Mouse (Mus musculus) E14TG2a.4 (cell line): ENCODE results near the gene Relb.
"Not testable (repeated sequence)": the region's sequence is repeated elsewhere in the genome, so short reads cannot be mapped to it uniquely, and the experiment has no call there.

Experiments used
- H3K27me3 ChIP-seq: 2 replicates; pipeline ENCODE4 v1.6.1; 2014; ENCODE audit warnings: low read length, control low read depth; ENCODE audit not compliant: insufficient read depth
- H3K36me3 ChIP-seq: 2 replicates; pipeline ENCODE4 v1.6.1; 2014; ENCODE audit warnings: low read length, control low read depth; ENCODE audit not compliant: insufficient read depth
- H3K4me1 ChIP-seq: replicated peaks from 2 replicates; pipeline ENCODE4 v1.6.1; 2014; ENCODE audit warnings: low read depth, low read length, control low read depth
- H3K4me3 ChIP-seq: replicated peaks from 2 replicates; pipeline ENCODE4 v1.5.1; 2014; ENCODE audit warnings: mild to moderate bottlenecking, low read length
- H3K9me3 ChIP-seq: 2 replicates; pipeline ENCODE4 v1.6.1; 2014; ENCODE audit warnings: low read length, control low read depth
- CTCF ChIP-seq: conservative IDR thresholded peaks from 2 replicates; pipeline ENCODE4 v1.5.1; 2014; ENCODE audit warnings: low read length
- NANOG ChIP-seq: IDR thresholded peaks from 2 replicates; pipeline ENCODE4 v1.6.1; 2014; ENCODE audit warnings: borderline replicate concordance, low read length, mixed read lengths
- POU5F1 ChIP-seq: IDR thresholded peaks from 2 replicates; pipeline ENCODE4 v1.6.1; 2014; ENCODE audit warnings: low read length, borderline replicate concordance

Relb gene

GRCm38 (mm10) chr7:19622241-19622640 is 7.0 kb downstream of the Relb start:
- no peaks in the 10 kb centered on the region for H3K27me3 ChIP-seq
- peaks cover 81% of the 10 kb centered on the region for H3K4me1 ChIP-seq
- H3K36me3 ChIP-seq = peaks cover 13% of the 10 kb centered on the region
- TF ChIP-seq POU5F1 = no peak
- TF ChIP-seq NANOG = no peak
- TF ChIP-seq CTCF = no peak
- H3K9me3 ChIP-seq = peaks cover 8% of the 10 kb centered on the region
- 0 out of 2 replicates have a peak overlapping the region, but pooled peaks have one; percentile 29 for H3K4me3 ChIP-seq

- H3K4me3 ChIP-seq = no peak overlapping the region
- peaks cover 25% of the 10 kb centered on the region for H3K36me3 ChIP-seq
- no peaks in the 10 kb centered on the region for H3K27me3 ChIP-seq
- peaks cover 67% of the 10 kb centered on the region for H3K4me1 ChIP-seq
- peaks cover 8% of the 10 kb centered on the region for H3K9me3 ChIP-seq
- no peak for TF ChIP-seq NANOG
- TF ChIP-seq CTCF = no peak
- no peak for TF ChIP-seq POU5F1
Measured at GRCm38 (mm10) chr7:19620811-19621210, 8.4 kb downstream of the Relb start.

GRCm38 (mm10) chr7:19619004-19619801 is 10.0 kb downstream of the Relb start:
- no peak for TF ChIP-seq POU5F1
- peak; percentile 77 for TF ChIP-seq CTCF
- Histone ChIP-seq H3K4me3 (peak overlapping the region; percentile 78), H3K36me3 (peaks cover 41% of the 10 kb centered on the region), H3K27me3 (no peaks in the 10 kb centered on the region), H3K4me1 (peaks cover 58% of the 10 kb centered on the region), H3K9me3 (peaks cover 8% of the 10 kb centered on the region)

- no peaks in the 10 kb centered on the region for H3K27me3 ChIP-seq
- TF ChIP-seq NANOG (no peak), CTCF (no peak), POU5F1 (no peak)
- H3K9me3 ChIP-seq = peaks cover 4% of the 10 kb centered on the region; the same call in 1 of the 2 replicates
- no peak overlapping the region for H3K4me3 ChIP-seq
- peaks cover 62% of the 10 kb centered on the region for H3K36me3 ChIP-seq
- peaks cover 47% of the 10 kb centered on the region for H3K4me1 ChIP-seq
Measured at GRCm38 (mm10) chr7:19615036-19615577, 14.1 kb downstream of the Relb start.

GRCm38 (mm10) chr7:19610969-19611368 is 18.3 kb downstream of the Relb start:
- peaks cover 59% of the 10 kb centered on the region for H3K36me3 ChIP-seq
- peaks cover 51% of the 10 kb centered on the region for H3K4me1 ChIP-seq
- TF ChIP-seq NANOG (no peak), CTCF (peak; percentile 69), POU5F1 (no peak)
- no peak overlapping the region for H3K4me3 ChIP-seq
- no peaks in the 10 kb centered on the region for H3K27me3 ChIP-seq
- peaks cover 4% of the 10 kb centered on the region; the same call in 1 of the 2 replicates for H3K9me3 ChIP-seq

- H3K27me3 ChIP-seq = no peaks in the 10 kb centered on the region
- TF ChIP-seq CTCF (peak; percentile 28), NANOG (no peak)
- H3K4me3 ChIP-seq = 0 out of 2 replicates have a peak overlapping the region, but pooled peaks have one; percentile 20
- peaks cover 4% of the 10 kb centered on the region; the same call in 1 of the 2 replicates for H3K9me3 ChIP-seq
- peaks cover 47% of the 10 kb centered on the region for H3K36me3 ChIP-seq
- peaks cover 53% of the 10 kb centered on the region for H3K4me1 ChIP-seq
Measured at GRCm38 (mm10) chr7:19609641-19610332, 19.5 kb downstream of the Relb start.

GRCm38 (mm10) chr7:19607291-19607690 is 21.9 kb downstream of the Relb start:
- peaks cover 33% of the 10 kb centered on the region for H3K36me3 ChIP-seq
- H3K4me3 ChIP-seq = no peak overlapping the region
- TF ChIP-seq NANOG (no peak), CTCF (peak; percentile 43), POU5F1 (no peak)
- H3K9me3 ChIP-seq = peaks cover 4% of the 10 kb centered on the region; the same call in 1 of the 2 replicates
- H3K4me1 ChIP-seq = peaks cover 52% of the 10 kb centered on the region
- H3K27me3 ChIP-seq = no peaks in the 10 kb centered on the region

GRCm38 (mm10) chr7:19604606-19605214 is 24.5 kb downstream of the Relb start:
- H3K36me3 ChIP-seq = peaks cover 46% of the 10 kb centered on the region
- H3K27me3 ChIP-seq, H3K9me3 ChIP-seq: not testable (repeated sequence)
- peak overlapping the region; percentile 99 for H3K4me3 ChIP-seq
- peaks cover 62% of the 10 kb centered on the region for H3K4me1 ChIP-seq
